Mouse (Mus musculus): ENCODE results near the gene Mfn1.
A peak's percentile ranks its signal among the peaks of the same experiment; 100 is the strongest.

- TF ChIP-seq CTCF (IDR thresholded peaks at IDR 0.05; ENCODE audit: low read depth, low read length) (no peak), POLR2A (IDR thresholded peaks at IDR 0.05; ENCODE audit: extremely low read depth, insufficient read depth, low read length) (peak; percentile 86)
These were observed at the start of gene Mfn1 for GRCm38 (mm10) chr3:32529303-32529898.

Measured in liver, adult 2 months (tissue).